In the genomic region with DNA sequence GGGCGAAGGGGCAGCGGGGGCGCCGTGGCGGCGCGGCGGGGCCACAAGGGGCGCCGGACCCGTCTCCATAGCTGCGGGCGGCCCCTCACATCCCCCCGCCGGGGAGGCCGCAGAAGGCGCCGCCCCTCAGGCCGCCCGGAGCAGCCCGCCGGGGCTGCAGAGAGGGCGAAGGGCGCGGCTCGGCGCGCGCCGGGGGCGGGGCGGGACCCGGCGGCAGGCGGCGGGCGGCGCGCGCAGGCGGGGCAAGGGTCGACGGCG, we compare ENCODE assay signal across 8 mouse cellular contexts. TPM values are rescaled to one million over a fixed set of nuclear protein-coding genes. Genes with fewer than 3 reads are reported as not detected.
DNase-seq lines count a peak whose midpoint lies in the region; ATAC-seq and TF ChIP-seq lines count a peak whose summit lies in the region.

Gene Tbc1d10b (minus strand): TSS at position 174 of the 258 bp plus-strand sequence.

- peak within 1 kb of the TSS; percentile 97 for H3K4me3 ChIP-seq in kidney, adult 2 months (ENCODE audit: insufficient read depth, low read depth, low read length)
- H3K4me3 ChIP-seq in hindbrain, embryonic 16.5 days (ENCODE audit: low read length) = peak within 1 kb of the TSS; percentile 97
- peak within 1 kb of the TSS; percentile 95 for H3K4me3 ChIP-seq in macrophage (ENCODE audit: inconsistent target)

- H3K4me1 ChIP-seq in kidney, adult 2 months (ENCODE audit: control insufficient read depth, insufficient read depth, low read length) = peaks cover 8% of the 10 kb centered on the region; the same call in 1 of the 2 replicates
- peaks cover 25% of the 10 kb centered on the region for H3K4me1 ChIP-seq in hindbrain, embryonic 16.5 days (ENCODE audit: control insufficient read depth, insufficient read depth, low read depth, low read length)

- peak within 1 kb of the TSS; percentile 76 for H3K27ac ChIP-seq in kidney, adult 2 months (ENCODE audit: insufficient read depth, low read depth, low read length)
- peak within 1 kb of the TSS; percentile 85 for H3K27ac ChIP-seq in hindbrain, embryonic 16.5 days (ENCODE audit: low read depth, low read length)
- peak within 1 kb of the TSS; percentile 80 for H3K27ac ChIP-seq in macrophage

- peak within 1 kb of the TSS; percentile 99 for H3K4me2 ChIP-seq in hindbrain, embryonic 16.5 days (ENCODE audit: low read length)

- no peaks in the 10 kb centered on the region for H3K9me3 ChIP-seq in hindbrain, embryonic 16.5 days (ENCODE audit: control insufficient read depth, low read length)

- WGBS in kidney, adult 2 months = 2% methylated on average over 40 of the region's 44 CpGs
- no CpG with 5 or more reads among the region's 44 CpGs for WGBS in hindbrain, embryonic 16.5 days
- 1% methylated on average over 37 of the region's 44 CpGs for WGBS in macrophage (ENCODE audit: missing documents)

- no peak for DNase-seq in kidney, adult 2 months
- no peak for DNase-seq in kidney, adult 8-10 months
- DNase-seq in WW6 (ENCODE audit: low read depth, low spot score) = peak; percentile 74
- DNase-seq in gastrocnemius, adult 18-20 months (ENCODE audit: low spot score) = no peak
- DNase-seq in spleen, postnatal 36 days (ENCODE audit: low spot score in 2 of 2) = no peak
- no peak for DNase-seq in right cerebral cortex, postnatal 36 days (ENCODE audit: low spot score in 2 of 2)

- no peak for TF ChIP-seq CTCF in kidney, adult 2 months (conservative IDR thresholded peaks at IDR 0.05; ENCODE audit: insufficient read depth, insufficient read length, low read depth, low read length)

- peak within 1 kb of the TSS; percentile 94 for H3K9ac ChIP-seq in hindbrain, embryonic 16.5 days (ENCODE audit: low read depth, low read length)

- TF ChIP-seq POLR2A in kidney, adult 2 months (IDR thresholded peaks at IDR 0.05; ENCODE audit: low read depth, low read length) = no peak

- no peaks in the 10 kb centered on the region for H3K36me3 ChIP-seq in kidney, adult 2 months (ENCODE audit: control insufficient read depth, insufficient read depth, low read length)
- peaks cover 1% of the 10 kb centered on the region for H3K36me3 ChIP-seq in hindbrain, embryonic 16.5 days (ENCODE audit: control insufficient read depth, insufficient read depth, low read length)
- peaks cover 9% of the 10 kb centered on the region for H3K36me3 ChIP-seq in macrophage (ENCODE audit: inconsistent target)

- H3K79me2 ChIP-seq in macrophage (ENCODE audit: inconsistent target) = peaks cover 49% of the 10 kb centered on the region

- no peaks in the 10 kb centered on the region for H3K27me3 ChIP-seq in kidney, adult 2 months (replicated peaks; ENCODE audit: control insufficient read depth, insufficient read depth, low read length)
- H3K27me3 ChIP-seq in hindbrain, embryonic 16.5 days (replicated peaks; ENCODE audit: control insufficient read depth, insufficient read depth, low read length) = no peaks in the 10 kb centered on the region

- peak; percentile 3; the same call in 1 of the 2 replicates for ATAC-seq in hindbrain, embryonic 16.5 days

RNA-seq across cellular contexts. Expression of gene Tbc1d10b, which starts in this region (rescaled TPM):
- polyA plus RNA-seq in kidney, adult 2 months (2012; rRNA removed) = 26.8 and 28.5 TPM in 2 replicates
- total RNA-seq in gastrocnemius, adult 18-20 months (2021) = 10 to 100 TPM; 26.4 to 29.5 TPM
- polyA plus RNA-seq in hindbrain, embryonic 16.5 days (2015; fragmentation: Nextera tagmentation; extraction: Ambion mirVana) = 27.0 and 29.1 TPM in 2 replicates
- total RNA-seq in macrophage (2018; cell fraction: chromatin; rRNA removed) = 100 to 1,000 TPM in 20 of 26 experiments, 10 to 100 TPM in 6; 33.6 to 381 (median 157) TPM
- 10 to 100 TPM; 26.2 to 77.2 (median 49.3) TPM for total RNA-seq in macrophage (2018; cell fraction: cytosol; rRNA removed)
- total RNA-seq in macrophage (2018; cell fraction: nucleus; rRNA removed) = 100 to 1,000 TPM in 10 of 26 experiments, 10 to 100 TPM in 16; 22.3 to 223 (median 94.1) TPM
- polyA plus RNA-seq in macrophage (2018) = 32.8 to 44.1 TPM (median 41.7 TPM) in 3 replicates
